Mouse (Mus musculus): ENCODE results near the gene Zfp809. TPM values are rescaled to one million over a fixed set of nuclear protein-coding genes. Genes with fewer than 3 reads are reported as not detected.

Zfp809 gene
- 13.5 and 14.7 TPM in 2 replicates for polyA plus RNA-seq (2014; fragmentation: Nextera tagmentation; extraction: Ambion mirVana)

DNA sequence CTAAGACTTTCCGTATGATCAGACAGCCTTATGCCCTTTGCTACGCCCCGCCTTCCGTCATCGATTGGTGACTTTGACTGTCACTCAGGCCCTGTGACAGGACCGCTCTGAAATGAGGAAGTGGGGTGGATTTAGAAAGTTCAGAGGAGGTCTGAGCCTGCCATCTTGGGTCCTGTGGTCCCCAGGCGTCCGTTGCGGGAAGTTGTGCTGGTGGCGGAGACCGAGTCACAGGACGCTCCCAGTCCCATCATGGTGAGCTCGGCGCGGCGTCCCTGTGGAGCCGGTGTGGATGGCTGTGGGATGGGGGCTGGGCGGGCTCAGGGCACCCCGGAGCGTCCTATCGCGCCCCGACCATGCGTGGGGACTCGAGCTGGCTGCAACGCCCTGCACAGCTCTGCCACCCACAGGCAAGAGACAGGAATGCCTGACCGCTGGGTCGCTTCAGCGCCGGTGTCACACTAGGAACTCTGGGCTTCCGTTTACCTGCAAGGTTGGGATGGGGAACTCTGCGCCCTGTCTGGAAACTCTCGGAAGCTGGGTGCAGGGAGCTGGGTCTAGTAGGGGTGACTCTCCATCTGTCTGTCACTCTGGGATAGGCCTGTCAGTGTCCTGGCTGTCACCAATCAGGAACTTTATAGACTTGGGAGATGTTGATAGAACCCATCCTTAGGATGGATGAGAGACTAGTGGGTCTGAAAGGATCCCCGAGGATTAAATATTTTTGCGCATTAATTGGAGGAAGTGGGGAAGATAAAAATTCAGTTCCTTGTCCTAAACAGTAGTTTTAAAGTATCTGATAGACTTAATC, at the start of gene Zfp809:
TSS of gene Zfp809 (plus strand) at position 134 of the 808 bp plus-strand sequence.
- 2% methylated on average over 35 of the region's 35 CpGs for WGBS
- H3K27ac ChIP-seq (ENCODE audit: low read depth, low read length) = peak within 1 kb of the TSS; percentile 76
- H3K27me3 ChIP-seq (ENCODE audit: control insufficient read depth, insufficient read depth, low read length) = no peaks in the 10 kb centered on the region
- H3K36me3 ChIP-seq (ENCODE audit: control insufficient read depth, insufficient read depth, low read length) = no peaks in the 10 kb centered on the region
- DNase-seq (ENCODE audit: low spot score) = peak; percentile 95
- peak within 1 kb of the TSS; percentile 84 for H3K9ac ChIP-seq (ENCODE audit: low read length)
- H3K4me2 ChIP-seq (ENCODE audit: low read depth, low read length, severe bottlenecking) = peak within 1 kb of the TSS; percentile 70
- H3K4me1 ChIP-seq (replicated peaks; ENCODE audit: control insufficient read depth, insufficient read depth, low read length) = no peaks in the 10 kb centered on the region
- H3K9me3 ChIP-seq (ENCODE audit: control insufficient read depth, low read length) = no peaks in the 10 kb centered on the region
- ATAC-seq (replicated peaks; ENCODE audit: low FRiP score) = peak; percentile 98
- peak within 1 kb of the TSS; percentile 75 for H3K4me3 ChIP-seq (ENCODE audit: low read depth, low read length)

DNA sequence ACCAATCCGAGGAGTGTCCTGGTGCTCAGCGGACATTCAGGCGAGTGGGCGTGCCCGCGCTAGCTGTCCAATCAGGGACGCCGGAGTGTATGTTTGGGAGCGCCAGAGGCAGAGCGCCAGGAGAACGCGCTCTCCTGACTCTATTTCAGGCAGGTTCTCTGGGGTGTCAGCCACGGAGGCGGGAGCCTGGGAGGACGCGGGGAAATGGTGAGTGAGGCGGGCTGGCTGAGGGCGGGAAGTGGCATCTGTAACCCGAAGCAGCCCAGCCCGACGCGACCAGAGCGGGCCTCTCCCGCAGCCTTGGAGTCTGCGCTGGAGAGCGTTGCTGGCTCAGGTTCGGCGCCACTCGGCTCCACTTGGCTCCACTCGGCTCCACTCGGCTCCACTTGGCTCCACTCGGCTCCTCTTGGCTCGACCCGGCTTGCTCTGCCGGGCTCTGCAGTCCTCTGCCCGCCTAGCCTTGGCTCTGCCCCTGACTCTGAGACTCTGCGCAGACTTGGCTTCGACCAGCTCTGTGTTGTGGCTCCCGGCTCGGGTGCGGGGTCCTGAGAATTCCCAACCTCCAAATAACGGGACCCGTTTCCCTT, 37.4 kb upstream of the Zfp809 start, which contains the start of gene Zfp872:
TSS of gene Zfp872 (plus strand) at position 66 of the 587 bp plus-strand sequence.
- WGBS = 12% methylated on average over 43 of the region's 43 CpGs
- peak within 1 kb of the TSS; percentile 51 for H3K9ac ChIP-seq (ENCODE audit: low read length)
- ATAC-seq (replicated peaks; ENCODE audit: low FRiP score) = peak; percentile 81
- H3K27ac ChIP-seq (ENCODE audit: low read depth, low read length) = no peak within 1 kb of the TSS
- no peaks in the 10 kb centered on the region; the same call in 1 of the 2 replicates for H3K9me3 ChIP-seq (ENCODE audit: control insufficient read depth, low read length)
- peak; percentile 72 for DNase-seq (ENCODE audit: low spot score)
- H3K4me1 ChIP-seq (replicated peaks; ENCODE audit: control insufficient read depth, insufficient read depth, low read length) = no peaks in the 10 kb centered on the region
- no peaks in the 10 kb centered on the region for H3K27me3 ChIP-seq (ENCODE audit: control insufficient read depth, insufficient read depth, low read length)
- H3K4me2 ChIP-seq (ENCODE audit: low read depth, low read length, severe bottlenecking) = peak within 1 kb of the TSS; percentile 60
- peak within 1 kb of the TSS; percentile 38 for H3K4me3 ChIP-seq (ENCODE audit: low read depth, low read length)
- no peaks in the 10 kb centered on the region for H3K36me3 ChIP-seq (ENCODE audit: control insufficient read depth, insufficient read depth, low read length)

DNA sequence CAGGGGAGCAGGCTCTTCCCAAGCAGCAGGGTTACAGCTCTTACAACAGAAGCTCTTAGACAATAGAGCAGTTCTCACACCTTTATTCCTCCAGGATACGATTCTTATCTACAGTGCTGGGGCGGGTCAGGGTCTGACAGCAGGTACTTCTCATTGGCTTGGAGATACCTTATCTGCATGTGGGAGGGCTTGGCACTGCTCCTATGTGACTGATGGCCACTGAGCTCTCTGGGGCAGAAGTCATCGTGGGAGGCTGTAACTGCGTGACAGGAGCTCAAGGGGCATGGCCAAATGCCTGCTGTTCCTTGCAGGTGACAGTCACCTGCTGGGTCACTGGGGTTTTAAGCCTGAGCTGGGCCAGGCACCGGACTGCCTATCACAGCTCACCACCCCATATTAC, 29.1 kb upstream of the Zfp809 start:
- peaks cover 16% of the 10 kb centered on the region; the same call in 1 of the 2 replicates for H3K9me3 ChIP-seq (ENCODE audit: control insufficient read depth, low read length)
- ATAC-seq (replicated peaks; ENCODE audit: low FRiP score) (no peak), DNase-seq (ENCODE audit: low spot score) (no peak)
- WGBS = 51% methylated on average over 5 of the region's 5 CpGs
- H3K4me2 ChIP-seq (ENCODE audit: low read depth, low read length, severe bottlenecking) = no peak overlapping the region
- no peak overlapping the region for H3K9ac ChIP-seq (ENCODE audit: low read length)
- no peaks in the 10 kb centered on the region for H3K27me3 ChIP-seq (ENCODE audit: control insufficient read depth, insufficient read depth, low read length)
- no peak overlapping the region for H3K27ac ChIP-seq (ENCODE audit: low read depth, low read length)
- H3K4me1 ChIP-seq (replicated peaks; ENCODE audit: control insufficient read depth, insufficient read depth, low read length) = no peaks in the 10 kb centered on the region
- H3K4me3 ChIP-seq (ENCODE audit: low read depth, low read length) = no peak overlapping the region
- H3K36me3 ChIP-seq (ENCODE audit: control insufficient read depth, insufficient read depth, low read length) = no peaks in the 10 kb centered on the region

DNA sequence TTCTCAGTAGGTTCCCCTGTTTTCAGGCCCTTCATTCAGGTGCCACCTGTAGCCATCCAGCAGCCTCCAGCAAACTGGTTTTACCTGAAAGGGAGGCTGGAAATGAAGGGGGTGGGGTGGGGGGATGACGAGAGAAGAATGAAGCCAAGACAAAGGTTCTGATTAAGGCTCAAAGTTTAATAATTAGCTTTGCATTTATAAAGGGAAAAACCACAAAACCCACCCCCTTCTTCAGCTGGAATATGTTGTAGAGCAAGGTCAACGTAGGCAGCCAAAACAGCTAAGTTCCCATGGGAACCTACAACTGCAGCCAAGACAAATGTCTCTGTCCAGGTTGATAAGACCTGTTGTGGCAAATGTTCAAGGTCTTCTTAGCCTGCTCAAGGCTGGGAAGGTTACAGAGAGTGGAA, 11.7 kb upstream of the Zfp809 start:
- H3K27me3 ChIP-seq (ENCODE audit: control insufficient read depth, insufficient read depth, low read length) = no peaks in the 10 kb centered on the region
- H3K4me3 ChIP-seq (ENCODE audit: low read depth, low read length) = no peak overlapping the region
- H3K36me3 ChIP-seq (ENCODE audit: control insufficient read depth, insufficient read depth, low read length) = no peaks in the 10 kb centered on the region
- no peak overlapping the region for H3K4me2 ChIP-seq (ENCODE audit: low read depth, low read length, severe bottlenecking)
- H3K27ac ChIP-seq (ENCODE audit: low read depth, low read length) = no peak overlapping the region
- H3K9ac ChIP-seq (ENCODE audit: low read length) = no peak overlapping the region
- H3K4me1 ChIP-seq (replicated peaks; ENCODE audit: control insufficient read depth, insufficient read depth, low read length) = no peaks in the 10 kb centered on the region
- DNase-seq (ENCODE audit: low spot score) (no peak), ATAC-seq (replicated peaks; ENCODE audit: low FRiP score) (no peak)
- H3K9me3 ChIP-seq (ENCODE audit: control insufficient read depth, low read length) = no peaks in the 10 kb centered on the region
- WGBS = 68% methylated on average over 2 of the region's 2 CpGs

DNA sequence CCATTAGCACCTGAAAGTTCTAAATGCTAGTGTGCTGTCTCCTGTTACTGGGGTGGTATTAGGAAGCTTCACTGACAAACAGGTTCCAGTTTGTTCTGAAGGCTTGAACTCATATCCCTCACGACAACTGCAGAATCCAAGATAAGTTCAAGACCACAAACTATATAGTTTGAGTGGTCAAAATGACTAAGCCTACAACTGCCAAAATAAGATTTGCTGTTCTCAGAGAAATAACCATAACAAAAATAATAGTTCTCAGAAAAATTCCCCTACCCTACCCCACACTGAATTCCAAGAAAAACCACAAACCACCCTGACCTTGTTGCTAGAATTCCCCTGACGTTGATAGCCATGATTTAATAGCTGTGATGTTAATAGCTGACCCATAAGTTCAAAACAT, 11.0 kb upstream of the Zfp809 start:
- no peak overlapping the region for H3K4me3 ChIP-seq (ENCODE audit: low read depth, low read length)
- H3K36me3 ChIP-seq (ENCODE audit: control insufficient read depth, insufficient read depth, low read length) = no peaks in the 10 kb centered on the region
- no peak overlapping the region for H3K4me2 ChIP-seq (ENCODE audit: low read depth, low read length, severe bottlenecking)
- no peak for DNase-seq (ENCODE audit: low spot score)
- H3K9ac ChIP-seq (ENCODE audit: low read length) = no peak overlapping the region
- H3K27ac ChIP-seq (ENCODE audit: low read depth, low read length) = no peak overlapping the region
- WGBS = 94% methylated on average over 2 of the region's 2 CpGs
- H3K9me3 ChIP-seq (ENCODE audit: control insufficient read depth, low read length) = no peaks in the 10 kb centered on the region
- no peaks in the 10 kb centered on the region for H3K4me1 ChIP-seq (replicated peaks; ENCODE audit: control insufficient read depth, insufficient read depth, low read length)
- no peaks in the 10 kb centered on the region for H3K27me3 ChIP-seq (ENCODE audit: control insufficient read depth, insufficient read depth, low read length)
- no peak for ATAC-seq (replicated peaks; ENCODE audit: low FRiP score)

DNA sequence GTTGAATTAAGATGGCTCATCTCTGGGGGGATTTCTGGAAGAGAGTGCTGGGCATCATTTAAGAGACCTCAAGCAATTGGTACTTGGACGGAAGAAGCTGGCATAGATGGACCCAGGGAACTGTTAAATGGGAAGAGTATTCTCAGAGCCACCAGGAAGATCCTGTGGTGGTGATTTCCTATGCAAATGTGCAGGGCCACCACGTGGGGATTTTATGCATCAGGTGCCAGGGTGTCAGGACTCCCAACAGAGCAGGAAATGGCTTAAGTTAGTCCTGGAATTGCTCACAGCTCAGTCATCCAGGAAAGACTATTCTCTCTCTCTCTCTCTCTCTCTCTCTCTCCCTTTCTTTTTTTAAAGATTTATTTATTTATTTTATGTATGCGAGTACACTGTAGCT, 8.8 kb upstream of the Zfp809 start:
- Histone ChIP-seq H3K9me3 (ENCODE audit: control insufficient read depth, low read length) (no peaks in the 10 kb centered on the region), H3K27me3 (ENCODE audit: control insufficient read depth, insufficient read depth, low read length) (no peaks in the 10 kb centered on the region), H3K36me3 (ENCODE audit: control insufficient read depth, insufficient read depth, low read length) (no peaks in the 10 kb centered on the region), H3K4me2 (ENCODE audit: low read depth, low read length, severe bottlenecking) (no peak overlapping the region), H3K4me3 (ENCODE audit: low read depth, low read length) (no peak overlapping the region), H3K9ac (ENCODE audit: low read length) (no peak overlapping the region), H3K4me1 (replicated peaks; ENCODE audit: control insufficient read depth, insufficient read depth, low read length) (no peaks in the 10 kb centered on the region), H3K27ac (ENCODE audit: low read depth, low read length) (no peak overlapping the region)
- no peak for ATAC-seq (replicated peaks; ENCODE audit: low FRiP score)
- DNase-seq (ENCODE audit: low spot score) = no peak
- WGBS = 55% methylated on average over 3 of the region's 3 CpGs

DNA sequence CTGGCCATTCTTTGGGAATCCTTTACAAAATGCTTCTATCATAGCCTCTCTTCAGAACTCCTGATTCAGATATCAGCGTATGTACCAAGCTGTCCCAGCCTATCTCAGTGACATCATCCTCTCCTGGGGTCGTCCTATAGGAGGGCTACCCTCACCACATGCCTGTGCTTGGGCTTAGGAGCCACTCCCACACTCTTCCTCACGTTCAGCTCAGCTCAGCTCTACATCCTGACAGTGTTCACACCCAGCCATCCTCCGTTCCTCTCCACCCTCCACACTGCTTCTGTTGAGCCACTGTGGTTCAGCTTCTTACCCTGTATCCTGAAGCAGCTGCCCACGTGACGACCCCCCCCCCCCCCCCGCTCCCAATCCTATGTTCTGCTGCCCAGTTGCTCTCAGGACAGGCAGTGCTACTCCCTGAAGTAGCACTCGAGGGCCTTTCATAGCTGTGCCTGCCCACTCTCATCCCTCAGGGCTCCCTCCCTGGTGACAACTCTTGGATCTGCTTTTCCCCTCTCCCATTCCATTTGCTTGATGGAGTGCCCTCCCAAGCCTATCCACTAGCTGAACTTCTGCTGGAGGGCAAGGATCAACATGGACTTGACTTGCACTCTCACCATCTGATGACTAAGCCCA, 7.5 kb upstream of the Zfp809 start:
- WGBS = 61% methylated on average over 8 of the region's 8 CpGs
- H3K27me3 ChIP-seq (ENCODE audit: control insufficient read depth, insufficient read depth, low read length) = no peaks in the 10 kb centered on the region
- H3K9me3 ChIP-seq (ENCODE audit: control insufficient read depth, low read length) = no peaks in the 10 kb centered on the region
- no peak for ATAC-seq (replicated peaks; ENCODE audit: low FRiP score)
- no peaks in the 10 kb centered on the region for H3K36me3 ChIP-seq (ENCODE audit: control insufficient read depth, insufficient read depth, low read length)
- no peak overlapping the region for H3K9ac ChIP-seq (ENCODE audit: low read length)
- no peaks in the 10 kb centered on the region for H3K4me1 ChIP-seq (replicated peaks; ENCODE audit: control insufficient read depth, insufficient read depth, low read length)
- H3K4me3 ChIP-seq (ENCODE audit: low read depth, low read length) = no peak overlapping the region
- DNase-seq (ENCODE audit: low spot score) = no peak
- H3K27ac ChIP-seq (ENCODE audit: low read depth, low read length) = no peak overlapping the region
- no peak overlapping the region for H3K4me2 ChIP-seq (ENCODE audit: low read depth, low read length, severe bottlenecking)

DNA sequence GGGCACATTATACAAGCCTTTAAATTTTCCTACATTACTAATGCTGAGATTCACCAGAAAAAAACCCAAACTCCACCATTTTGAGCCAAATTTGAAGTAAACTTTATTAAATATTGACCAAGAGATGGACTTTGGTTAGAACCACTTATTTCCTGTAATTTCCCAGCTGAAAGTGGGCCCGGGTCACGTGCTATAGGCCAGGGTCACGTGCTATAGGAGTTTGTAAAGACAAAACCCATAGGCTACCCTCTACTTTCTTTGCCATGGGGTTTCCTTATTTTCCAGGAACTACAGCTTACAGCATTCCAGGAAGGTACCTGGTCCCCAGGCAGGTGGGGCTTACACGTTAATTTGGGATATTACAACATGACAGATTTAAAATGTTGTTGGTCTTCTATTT, 1.4 kb upstream of the Zfp809 start:
- no peaks in the 10 kb centered on the region for H3K36me3 ChIP-seq (ENCODE audit: control insufficient read depth, insufficient read depth, low read length)
- 91% methylated on average over 4 of the region's 4 CpGs for WGBS
- H3K9ac ChIP-seq (ENCODE audit: low read length) = no peak overlapping the region
- no peaks in the 10 kb centered on the region for H3K9me3 ChIP-seq (ENCODE audit: control insufficient read depth, low read length)
- DNase-seq (ENCODE audit: low spot score) (no peak), ATAC-seq (replicated peaks; ENCODE audit: low FRiP score) (no peak)
- no peak overlapping the region for H3K4me2 ChIP-seq (ENCODE audit: low read depth, low read length, severe bottlenecking)
- H3K4me3 ChIP-seq (ENCODE audit: low read depth, low read length) = no peak overlapping the region
- H3K27ac ChIP-seq (ENCODE audit: low read depth, low read length) = no peak overlapping the region
- H3K27me3 ChIP-seq (ENCODE audit: control insufficient read depth, insufficient read depth, low read length) = no peaks in the 10 kb centered on the region
- no peaks in the 10 kb centered on the region for H3K4me1 ChIP-seq (replicated peaks; ENCODE audit: control insufficient read depth, insufficient read depth, low read length)

Data from forebrain, embryonic 11.5 days (tissue).